Mouse (Mus musculus) urinary bladder, postnatal 25 days (tissue): ENCODE measurements at regions not wholly inside any gene's neighbourhood (a gene's known extent, or its start where the extent isn't known, plus 50 kb on each side); places are given as distances from the start of the nearest gene placed in this dataset.

Experiments used
- DNase-seq: peaks from one replicate; pipeline ENCODE4 v3.0.0; 2022; ENCODE audit warnings: low spot score

DNA sequence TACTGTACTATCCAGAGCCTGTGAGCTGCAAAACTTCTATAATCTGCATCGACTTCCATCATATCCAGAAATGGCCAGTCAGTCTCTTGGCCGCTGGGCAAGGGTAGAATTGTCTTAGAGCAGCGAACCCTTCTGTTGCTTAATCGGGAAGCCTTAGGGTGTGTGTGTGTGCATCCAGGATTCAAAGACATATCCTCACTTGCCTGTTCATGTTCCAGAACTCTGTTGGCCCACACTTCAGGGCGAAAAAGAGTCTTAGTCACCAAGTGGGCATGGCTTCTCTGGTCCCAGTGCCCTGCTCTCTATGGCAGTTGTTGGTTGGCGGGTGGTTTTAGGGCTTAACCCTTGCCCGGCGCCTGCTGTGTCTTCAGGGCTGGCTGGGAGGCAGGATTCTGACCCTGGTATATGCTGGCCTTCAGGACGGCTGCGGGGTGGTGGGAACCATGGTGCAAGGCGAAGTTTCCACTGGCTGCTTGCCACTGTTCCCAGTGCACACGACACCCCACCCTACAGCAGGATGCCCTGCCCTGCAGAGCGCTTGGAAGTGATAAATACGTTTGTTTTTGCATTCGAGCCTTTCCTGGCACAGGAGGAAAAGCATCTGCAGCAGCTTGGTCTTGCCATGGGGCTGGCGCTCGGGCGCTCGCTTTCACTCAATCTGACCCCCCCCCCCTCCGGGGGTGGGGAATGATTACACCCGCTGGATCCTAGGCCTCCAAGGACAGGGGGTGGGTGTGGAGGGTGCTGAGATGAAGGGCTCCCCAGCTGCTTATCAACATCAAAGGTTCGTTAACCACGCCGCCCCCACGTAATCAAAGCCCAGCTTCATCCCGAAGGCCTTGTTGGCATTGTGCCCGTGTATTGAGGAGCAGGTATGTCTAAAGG, 54.9 kb upstream of the Itga6 start:
- DNase-seq, result no peak

DNA sequence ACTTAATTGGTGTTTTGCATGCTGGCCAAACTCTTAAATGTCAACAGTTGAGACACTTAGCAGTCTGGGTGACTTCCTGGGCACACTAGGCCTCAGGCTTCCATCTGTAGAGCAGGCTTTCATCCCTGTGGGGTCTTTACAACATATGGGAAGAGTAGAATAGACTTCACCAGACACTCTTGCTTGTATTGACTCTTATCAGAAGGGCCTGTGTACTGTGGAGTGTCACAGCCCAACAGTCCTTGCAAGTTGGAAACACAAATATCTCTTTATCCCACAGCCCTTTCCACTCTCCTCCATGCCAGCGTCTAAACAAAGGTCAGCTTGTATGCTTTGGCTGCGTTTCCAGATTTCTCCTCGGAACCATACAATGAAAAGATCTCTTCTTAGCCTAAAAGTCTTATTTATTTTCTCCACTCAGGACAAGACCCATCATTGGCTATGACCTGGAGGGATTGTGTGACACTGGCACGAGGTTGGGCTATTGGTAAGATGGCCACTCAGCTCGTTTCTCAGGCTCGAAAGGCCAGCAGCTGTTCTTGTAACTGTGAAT, 50.6 kb upstream of the Itga6 start:
- DNase-seq, result no peak
